Mouse (Mus musculus) telencephalon, adult 2 months (tissue): Measurements from ENCODE around the gene Spaca4.

Experiments
- DNase-seq: peaks from one replicate; pipeline ENCODE4 v3.0.0-alpha.2; 2011; ENCODE audit warnings: low read depth, low spot score

Gene Spaca4

GRCm38 (mm10) chr7:45712022-45712757 lies 13.4 kb downstream of the Spaca4 start:
- no peak for DNase-seq

GRCm38 (mm10) chr7:45711316-45712021 lies 14.1 kb downstream of the Spaca4 start:
- no peak for DNase-seq

GRCm38 (mm10) chr7:45710477-45711191 lies 15.0 kb downstream of the Spaca4 start:
- no peak for DNase-seq

GRCm38 (mm10) chr7:45709677-45710355 lies 15.8 kb downstream of the Spaca4 start:
- no peak for DNase-seq

GRCm38 (mm10) chr7:45709036-45709435 lies 16.6 kb downstream of the Spaca4 start:
- no peak for DNase-seq

GRCm38 (mm10) chr7:45708221-45708761 lies 17.3 kb downstream of the Spaca4 start:
- no peak for DNase-seq

- peak; percentile 84 for DNase-seq
Observed at GRCm38 (mm10) chr7:45707375-45707967, 18.1 kb downstream of the Spaca4 start.

GRCm38 (mm10) chr7:45706721-45707241 lies 18.8 kb downstream of the Spaca4 start:
- no peak for DNase-seq

- no peak for DNase-seq
Observed at GRCm38 (mm10) chr7:45705873-45706281, 19.7 kb downstream of the Spaca4 start.

- DNase-seq = no peak
Observed at GRCm38 (mm10) chr7:45705443-45705864, 20.2 kb downstream of the Spaca4 start.

GRCm38 (mm10) chr7:45704730-45705442 lies 20.7 kb downstream of the Spaca4 start, which contains the start of gene Dbp:
Gene Dbp, plus strand, starts transcription at chr7:45705088.
- peak; percentile 100 for DNase-seq

- peak; percentile 95 for DNase-seq
Observed at GRCm38 (mm10) chr7:45704046-45704559, 21.5 kb downstream of the Spaca4 start.

GRCm38 (mm10) chr7:45703521-45704033 lies 22.0 kb downstream of the Spaca4 start:
- no peak for DNase-seq

- DNase-seq = no peak
Observed at GRCm38 (mm10) chr7:45702809-45703520, 22.6 kb downstream of the Spaca4 start.

- DNase-seq = no peak
Observed at GRCm38 (mm10) chr7:45702316-45702715, 23.3 kb downstream of the Spaca4 start.

GRCm38 (mm10) chr7:45701607-45702006 lies 24.0 kb downstream of the Spaca4 start:
- no peak for DNase-seq

- DNase-seq = no peak
Observed at GRCm38 (mm10) chr7:45701072-45701471, 24.5 kb downstream of the Spaca4 start.

GRCm38 (mm10) chr7:45700301-45701015 lies 25.2 kb downstream of the Spaca4 start:
- DNase-seq = peak; percentile 92
